ENCODE assay signal across 16 mouse cellular contexts in the genomic region with DNA sequence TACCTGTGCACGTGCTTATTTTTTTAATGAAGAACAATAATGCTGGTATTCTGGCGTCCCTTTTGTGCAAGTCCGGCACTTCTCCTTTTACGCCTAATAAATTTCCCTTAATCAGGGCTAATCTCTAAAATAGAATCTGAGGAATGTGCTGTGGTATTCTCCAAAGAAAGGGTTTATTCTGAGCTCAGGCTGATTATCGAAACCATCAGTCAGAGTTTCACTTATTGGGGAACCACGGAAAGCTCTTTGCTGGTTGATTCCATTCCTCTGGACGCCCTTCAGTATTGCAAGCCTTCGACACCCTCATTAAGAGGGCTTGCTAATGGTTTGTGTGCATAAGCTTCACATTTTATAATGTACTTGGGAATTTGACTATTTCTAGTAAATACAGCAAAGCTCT.
"Had no signal": no experiment of that assay in that cellular context is flagged by ENCODE, and none has a peak within 500 bp of the region (broad histone marks: within the 10 kb centered on the region; RNA-seq: fewer than 3 reads in every experiment).

No protein-coding gene starts in this region.

- H3K4me3 ChIP-seq: neural tube, embryonic 13.5 days; neural tube, embryonic 15.5 days; stomach, embryonic 15.5 days had no signal

- H3K4me2 ChIP-seq: neural tube, embryonic 13.5 days; neural tube, embryonic 15.5 days; stomach, embryonic 15.5 days had no signal

- H3K36me3 ChIP-seq: neural tube, embryonic 13.5 days; stomach, embryonic 15.5 days had no signal

- H3K27me3 ChIP-seq: neural tube, embryonic 13.5 days; neural tube, embryonic 15.5 days; stomach, embryonic 15.5 days had no signal

- DNase-seq: retina, postnatal 1 day; right cerebral cortex, adult 18-20 months; right cerebral cortex, postnatal 14 days; right cerebral cortex, postnatal 25 days; right cerebral cortex, postnatal 4 days; spleen, adult 18-20 months; thymus, adult 18-20 months; thymus, adult 2 months; thymus, postnatal 14 days; thymus, postnatal 25 days; thymus, postnatal 36 days; thymus, postnatal 4 days had no signal

- H3K9me3 ChIP-seq: neural tube, embryonic 13.5 days; neural tube, embryonic 15.5 days; stomach, embryonic 15.5 days had no signal

- H3K27ac ChIP-seq: neural tube, embryonic 15.5 days; stomach, embryonic 15.5 days; stomach, postnatal 0 days had no signal

- H3K4me1 ChIP-seq: stomach, embryonic 15.5 days had no signal

- H3K9ac ChIP-seq: neural tube, embryonic 13.5 days; neural tube, embryonic 15.5 days; stomach, embryonic 15.5 days had no signal
